Mouse (Mus musculus) ovary, postnatal 36 days (tissue): ENCODE results near the gene 4931409K22Rik.
A peak's percentile ranks its signal among the peaks of the same experiment; 100 is the strongest.

Experiments used
- DNase-seq: peaks from one replicate; pipeline ENCODE4 v3.0.0; 2022; ENCODE audit warnings: low spot score, mixed read lengths

4931409K22Rik gene

GRCm38 (mm10) chr5:24540387-24541143 is 16.0 kb downstream of the 4931409K22Rik start, which contains the start of gene Asb10:
Gene Asb10, minus strand, starts transcription at chr5:24540978.
- DNase-seq, result peak; percentile 53

- DNase-seq, result no peak
These were observed 16.9 kb downstream of the 4931409K22Rik start for GRCm38 (mm10) chr5:24539571-24540296.

- no peak for DNase-seq
These were observed 19.0 kb downstream of the 4931409K22Rik start for GRCm38 (mm10) chr5:24537618-24538017.

GRCm38 (mm10) chr5:24536511-24536910 is 20.1 kb downstream of the 4931409K22Rik start:
- DNase-seq, result peak; percentile 41

GRCm38 (mm10) chr5:24535731-24536130 is 20.9 kb downstream of the 4931409K22Rik start:
- DNase-seq, result no peak

- no peak for DNase-seq
These were observed 22.3 kb downstream of the 4931409K22Rik start for GRCm38 (mm10) chr5:24534292-24534691.

GRCm38 (mm10) chr5:24533391-24533790 is 23.2 kb downstream of the 4931409K22Rik start:
- no peak for DNase-seq

GRCm38 (mm10) chr5:24530042-24530689 is 26.4 kb downstream of the 4931409K22Rik start:
- peak; percentile 91 for DNase-seq

GRCm38 (mm10) chr5:24527780-24528179 is 28.8 kb downstream of the 4931409K22Rik start:
- DNase-seq, result no peak

- DNase-seq, result peak; percentile 40
These were observed 29.7 kb downstream of the 4931409K22Rik start, which contains the start of gene Gbx1 for GRCm38 (mm10) chr5:24526889-24527230. Gene Gbx1, minus strand, starts transcription at chr5:24527202.

GRCm38 (mm10) chr5:24526190-24526888 is 30.3 kb downstream of the 4931409K22Rik start:
- no peak for DNase-seq

- no peak for DNase-seq
These were observed 31.0 kb downstream of the 4931409K22Rik start for GRCm38 (mm10) chr5:24525360-24526189.

GRCm38 (mm10) chr5:24524522-24524921 is 32.1 kb downstream of the 4931409K22Rik start:
- no peak for DNase-seq

GRCm38 (mm10) chr5:24523806-24524205 is 32.8 kb downstream of the 4931409K22Rik start:
- DNase-seq, result no peak

- DNase-seq, result no peak
These were observed 35.2 kb downstream of the 4931409K22Rik start for GRCm38 (mm10) chr5:24521366-24521765.

GRCm38 (mm10) chr5:24512271-24512670 is 44.3 kb downstream of the 4931409K22Rik start:
- DNase-seq, result peak; percentile 35

GRCm38 (mm10) chr5:24510635-24511034 is 46.0 kb downstream of the 4931409K22Rik start:
- peak; percentile 30 for DNase-seq

- DNase-seq, result no peak
These were observed 48.2 kb downstream of the 4931409K22Rik start for GRCm38 (mm10) chr5:24508406-24508805.

GRCm38 (mm10) chr5:24505513-24505912 is 51.1 kb downstream of the 4931409K22Rik start:
- DNase-seq, result no peak

GRCm38 (mm10) chr5:24502786-24503185 is 53.8 kb downstream of the 4931409K22Rik start:
- no peak for DNase-seq

GRCm38 (mm10) chr5:24500851-24501250 is 55.8 kb downstream of the 4931409K22Rik start:
- DNase-seq, result no peak
